Mouse (Mus musculus): ENCODE results near the gene Usp47. TPM values are rescaled to one million over a fixed set of nuclear protein-coding genes. Genes with fewer than 3 reads are reported as not detected.

The Usp47 gene
- polyA plus RNA-seq (2012; ENCODE audit: insufficient read depth, insufficient read length, missing spikeins) = 37.8 and 39.5 TPM in 2 replicates

- Histone ChIP-seq H3K4me1 (ENCODE audit: control insufficient read depth, insufficient read depth, insufficient read length, low read length) (peaks cover 9% of the 10 kb centered on the region), H3K27ac (replicated peaks; ENCODE audit: low read depth, low read length) (peak within 1 kb of the TSS; percentile 95), H3K4me3 (ENCODE audit: insufficient read depth, low read depth, low read length) (peak within 1 kb of the TSS; percentile 86)
Measured at GRCm38 (mm10) chr7:112023150-112023600, at the start of gene Usp47. Gene Usp47 (plus strand): TSS chr7:112023504.

DNA sequence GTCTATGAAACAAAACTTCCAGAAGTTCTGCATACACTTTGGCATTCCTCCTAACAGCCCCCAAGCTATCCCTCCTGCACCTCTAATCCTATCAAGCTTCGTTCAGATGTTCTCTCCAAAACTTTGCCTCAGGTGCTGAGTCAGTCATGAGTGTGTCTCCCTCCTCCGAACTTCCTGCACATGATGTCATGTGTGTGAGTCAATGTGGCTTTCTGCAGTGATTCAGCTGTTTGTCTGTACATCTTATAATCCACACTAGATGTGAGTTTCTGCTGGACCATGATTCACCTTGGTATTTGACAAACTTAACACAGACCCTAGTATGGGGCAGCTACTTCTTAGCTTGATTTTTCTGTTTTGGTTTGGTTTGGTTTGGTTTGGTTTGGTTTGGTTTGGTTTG is 46.9 kb upstream of the Usp47 start:
- Histone ChIP-seq H3K27ac (replicated peaks; ENCODE audit: low read depth, low read length) (no peak overlapping the region), H3K4me3 (ENCODE audit: insufficient read depth, low read depth, low read length) (no peak overlapping the region), H3K4me1 (ENCODE audit: control insufficient read depth, insufficient read depth, insufficient read length, low read length) (no peaks in the 10 kb centered on the region)

- Histone ChIP-seq H3K27ac (replicated peaks; ENCODE audit: low read depth, low read length) (no peak overlapping the region), H3K4me1 (ENCODE audit: control insufficient read depth, insufficient read depth, insufficient read length, low read length) (no peaks in the 10 kb centered on the region), H3K4me3 (ENCODE audit: insufficient read depth, low read depth, low read length) (no peak overlapping the region)
Measured at GRCm38 (mm10) chr7:111977871-111978270, 45.4 kb upstream of the Usp47 start.

DNA sequence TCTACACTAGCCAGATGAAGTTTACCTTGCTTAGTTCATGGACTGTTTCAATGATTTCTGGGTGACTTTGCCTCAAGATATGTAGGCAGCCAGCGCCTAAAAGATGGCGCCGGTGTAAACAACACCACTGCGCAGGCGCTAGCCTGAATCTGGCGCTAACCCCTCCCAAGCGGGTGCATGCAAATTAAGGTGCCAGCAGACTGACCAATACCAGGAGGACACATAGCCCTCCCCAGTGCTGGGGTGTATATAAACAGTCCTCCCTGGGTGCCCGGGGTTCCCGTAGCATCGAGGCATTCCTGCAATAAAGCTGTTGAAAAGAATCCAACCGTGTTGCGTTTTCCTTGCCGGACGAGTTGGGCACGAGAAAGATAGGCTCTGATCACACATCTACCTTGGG is 41.0 kb upstream of the Usp47 start:
- H3K27ac ChIP-seq (replicated peaks; ENCODE audit: low read depth, low read length) = no peak overlapping the region
- H3K4me3 ChIP-seq (ENCODE audit: insufficient read depth, low read depth, low read length) = no peak overlapping the region
- H3K4me1 ChIP-seq (ENCODE audit: control insufficient read depth, insufficient read depth, insufficient read length, low read length) = no peaks in the 10 kb centered on the region

DNA sequence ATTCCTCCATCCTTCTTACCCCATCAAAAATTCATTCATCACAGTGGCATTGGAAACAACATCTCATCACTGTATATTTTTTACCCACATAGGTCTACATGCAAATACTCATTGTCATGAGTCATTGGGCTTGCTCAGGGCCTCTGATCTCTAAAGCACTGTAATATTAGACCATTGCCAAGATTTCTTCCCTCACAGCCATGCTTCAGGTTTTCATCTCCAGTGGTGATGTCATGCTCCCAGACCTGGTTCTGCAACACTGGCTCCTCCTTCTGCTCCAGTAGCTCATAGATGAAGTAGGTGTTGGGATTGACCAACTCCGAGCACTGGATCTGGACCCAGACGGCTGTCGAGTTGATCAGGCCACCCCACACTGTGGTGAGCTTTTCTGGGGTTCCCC is 38.8 kb upstream of the Usp47 start:
- Histone ChIP-seq H3K4me3 (ENCODE audit: insufficient read depth, low read depth, low read length) (no peak overlapping the region), H3K4me1 (ENCODE audit: control insufficient read depth, insufficient read depth, insufficient read length, low read length) (no peaks in the 10 kb centered on the region), H3K27ac (replicated peaks; ENCODE audit: low read depth, low read length) (no peak overlapping the region)

DNA sequence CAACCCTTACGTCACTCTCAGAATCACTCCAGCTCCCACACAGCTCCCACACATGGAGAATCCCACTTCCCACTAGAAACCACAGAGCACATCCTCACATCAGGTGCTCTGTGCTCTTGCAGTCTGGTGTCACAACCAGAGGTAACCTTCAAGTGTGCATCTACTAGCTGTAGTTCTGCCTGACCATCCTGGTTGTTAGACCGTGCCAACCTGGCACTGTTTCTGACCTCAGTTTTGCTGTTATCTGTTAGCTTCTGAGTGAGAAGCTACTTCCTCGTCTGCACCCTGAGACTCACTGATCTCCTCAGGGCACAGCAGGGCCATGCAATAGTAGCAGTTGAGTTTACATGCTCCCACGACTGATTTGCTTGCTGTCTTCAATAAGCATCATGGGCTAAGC is 38.0 kb upstream of the Usp47 start:
- no peaks in the 10 kb centered on the region for H3K4me1 ChIP-seq (ENCODE audit: control insufficient read depth, insufficient read depth, insufficient read length, low read length)
- H3K4me3 ChIP-seq (ENCODE audit: insufficient read depth, low read depth, low read length) = no peak overlapping the region
- no peak overlapping the region for H3K27ac ChIP-seq (replicated peaks; ENCODE audit: low read depth, low read length)

DNA sequence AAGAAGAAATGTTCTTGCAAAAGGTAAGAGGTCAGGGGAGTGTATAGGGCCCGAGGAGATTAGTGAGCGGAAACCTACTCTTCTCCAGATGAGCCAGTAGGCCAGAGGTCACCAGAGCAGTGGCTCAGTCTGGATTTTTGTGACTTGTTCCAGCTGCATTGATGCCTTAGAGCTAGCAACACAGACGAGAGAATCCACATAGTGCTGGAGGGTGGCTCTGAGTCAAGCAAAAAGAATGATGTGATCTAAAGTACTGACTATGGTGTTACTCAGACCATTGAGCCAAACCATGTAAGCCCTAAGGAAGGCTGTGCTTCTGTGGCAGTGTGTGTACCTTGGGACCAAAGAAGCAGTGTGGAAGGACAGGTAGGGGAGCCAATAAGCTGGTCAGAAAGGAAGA is 36.4 kb upstream of the Usp47 start:
- no peaks in the 10 kb centered on the region for H3K4me1 ChIP-seq (ENCODE audit: control insufficient read depth, insufficient read depth, insufficient read length, low read length)
- H3K27ac ChIP-seq (replicated peaks; ENCODE audit: low read depth, low read length) = no peak overlapping the region
- no peak overlapping the region for H3K4me3 ChIP-seq (ENCODE audit: insufficient read depth, low read depth, low read length)

DNA sequence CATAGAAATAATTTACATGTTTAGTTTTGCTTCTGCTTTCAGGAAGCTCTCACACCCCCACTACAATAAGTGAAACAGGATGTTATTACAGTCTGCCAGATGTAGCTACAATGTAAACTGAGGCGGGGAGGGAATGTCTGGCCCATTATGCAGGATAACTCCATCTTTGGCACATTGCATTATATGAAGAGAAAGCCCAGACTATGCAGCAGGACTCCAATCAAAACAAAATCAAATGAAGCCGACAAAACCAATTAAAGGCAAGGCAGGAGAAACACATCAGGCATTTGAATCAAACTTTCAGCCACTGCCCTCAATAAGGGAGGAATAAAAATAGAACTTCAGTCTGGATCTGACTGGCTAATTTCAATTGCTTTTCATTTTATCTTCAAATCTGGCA is 25.9 kb upstream of the Usp47 start:
- H3K4me1 ChIP-seq (ENCODE audit: control insufficient read depth, insufficient read depth, insufficient read length, low read length) = no peaks in the 10 kb centered on the region
- no peak overlapping the region for H3K4me3 ChIP-seq (ENCODE audit: insufficient read depth, low read depth, low read length)
- no peak overlapping the region for H3K27ac ChIP-seq (replicated peaks; ENCODE audit: low read depth, low read length)

DNA sequence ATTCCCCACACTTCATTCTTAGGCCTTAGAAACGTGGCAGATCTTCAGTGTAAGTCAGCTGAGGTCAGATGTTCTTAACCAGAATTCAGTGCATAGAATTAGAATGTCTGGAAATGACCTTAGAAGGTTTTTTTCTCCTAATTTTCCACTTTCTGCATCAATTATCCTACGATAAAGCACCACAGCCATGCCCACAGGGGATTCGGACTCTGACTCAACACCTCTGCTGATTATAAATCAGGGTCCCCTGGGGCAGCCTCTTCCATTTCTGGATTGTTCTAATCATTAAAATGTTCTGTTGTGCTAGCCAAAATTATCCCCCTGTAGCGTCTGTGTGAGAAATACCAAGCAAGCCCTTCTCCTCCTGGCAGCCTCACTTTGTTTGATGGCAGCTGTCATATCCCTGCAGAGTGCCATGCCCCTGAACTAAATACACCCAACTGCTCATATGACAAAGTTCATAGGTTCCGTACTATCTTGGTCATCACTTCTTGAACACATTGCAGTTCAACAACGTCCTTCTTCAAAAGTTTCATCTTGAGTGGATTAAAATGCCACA is 24.8 kb upstream of the Usp47 start:
- Histone ChIP-seq H3K4me3 (ENCODE audit: insufficient read depth, low read depth, low read length) (no peak overlapping the region), H3K27ac (replicated peaks; ENCODE audit: low read depth, low read length) (no peak overlapping the region), H3K4me1 (ENCODE audit: control insufficient read depth, insufficient read depth, insufficient read length, low read length) (no peaks in the 10 kb centered on the region)

GRCm38 (mm10) chr7:111999376-111999775 is 23.9 kb upstream of the Usp47 start:
- Histone ChIP-seq H3K27ac (replicated peaks; ENCODE audit: low read depth, low read length) (no peak overlapping the region), H3K4me1 (ENCODE audit: control insufficient read depth, insufficient read depth, insufficient read length, low read length) (no peaks in the 10 kb centered on the region), H3K4me3 (ENCODE audit: insufficient read depth, low read depth, low read length) (no peak overlapping the region)

DNA sequence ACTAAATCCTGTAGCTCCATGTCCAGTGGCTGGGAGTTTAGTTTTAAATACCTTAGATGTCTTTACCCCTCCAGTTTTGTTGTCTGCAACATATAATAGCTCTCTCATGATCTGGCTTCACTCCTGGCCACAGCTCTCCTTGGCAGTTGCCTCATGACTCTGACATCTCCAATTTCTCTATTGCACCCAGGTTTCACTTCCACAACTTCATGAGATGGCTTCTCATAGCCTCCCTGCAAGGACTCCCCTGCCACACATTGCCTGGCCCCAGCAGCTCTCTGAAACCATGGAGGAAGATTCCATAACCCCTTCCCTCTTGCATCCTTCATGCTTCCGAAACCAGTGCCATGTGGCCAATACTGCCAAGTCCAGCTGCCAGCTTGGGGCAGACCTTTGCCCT is 23.1 kb upstream of the Usp47 start:
- Histone ChIP-seq H3K27ac (replicated peaks; ENCODE audit: low read depth, low read length) (no peak overlapping the region), H3K4me1 (ENCODE audit: control insufficient read depth, insufficient read depth, insufficient read length, low read length) (no peaks in the 10 kb centered on the region), H3K4me3 (ENCODE audit: insufficient read depth, low read depth, low read length) (no peak overlapping the region)

- Histone ChIP-seq H3K4me1 (ENCODE audit: control insufficient read depth, insufficient read depth, insufficient read length, low read length) (no peaks in the 10 kb centered on the region), H3K27ac (replicated peaks; ENCODE audit: low read depth, low read length) (no peak overlapping the region), H3K4me3 (ENCODE audit: insufficient read depth, low read depth, low read length) (no peak overlapping the region)
Measured at GRCm38 (mm10) chr7:112010511-112010910, 12.8 kb upstream of the Usp47 start.

GRCm38 (mm10) chr7:112010976-112011375 is 12.3 kb upstream of the Usp47 start:
- no peak overlapping the region for H3K27ac ChIP-seq (replicated peaks; ENCODE audit: low read depth, low read length)
- no peak overlapping the region for H3K4me3 ChIP-seq (ENCODE audit: insufficient read depth, low read depth, low read length)
- no peaks in the 10 kb centered on the region for H3K4me1 ChIP-seq (ENCODE audit: control insufficient read depth, insufficient read depth, insufficient read length, low read length)

- H3K27ac ChIP-seq (replicated peaks; ENCODE audit: low read depth, low read length) = no peak overlapping the region
Measured at GRCm38 (mm10) chr7:112012102-112012501, 11.2 kb upstream of the Usp47 start.

GRCm38 (mm10) chr7:112012621-112013177 is 10.6 kb upstream of the Usp47 start:
- Histone ChIP-seq H3K4me1 (ENCODE audit: control insufficient read depth, insufficient read depth, insufficient read length, low read length) (no peaks in the 10 kb centered on the region), H3K4me3 (ENCODE audit: insufficient read depth, low read depth, low read length) (no peak overlapping the region), H3K27ac (replicated peaks; ENCODE audit: low read depth, low read length) (no peak overlapping the region)

More at GRCm38 (mm10) chr7:112012102-112012501, 11.2 kb upstream of the Usp47 start:
- no peaks in the 10 kb centered on the region for H3K4me1 ChIP-seq (ENCODE audit: control insufficient read depth, insufficient read depth, insufficient read length, low read length)
- no peak overlapping the region for H3K4me3 ChIP-seq (ENCODE audit: insufficient read depth, low read depth, low read length)

DNA sequence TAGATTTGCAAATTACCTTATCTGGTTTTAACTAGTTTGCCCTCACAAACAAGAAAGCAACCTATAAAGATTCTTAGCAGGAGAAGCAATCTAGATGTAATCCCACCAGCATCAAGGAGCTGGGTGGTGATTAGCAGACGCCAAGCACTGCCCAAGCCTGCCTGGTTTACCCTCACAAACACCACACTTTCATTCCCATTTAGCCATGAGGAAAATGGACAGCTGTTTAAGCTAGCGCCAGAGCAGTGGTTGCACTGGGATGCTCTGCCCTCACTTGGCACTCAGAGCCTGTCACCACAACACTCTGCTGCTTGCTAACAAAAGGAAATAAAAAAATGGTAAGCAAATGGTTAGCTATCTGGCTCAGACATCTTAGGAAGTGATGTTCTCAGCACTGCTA is 9.2 kb upstream of the Usp47 start:
- no peaks in the 10 kb centered on the region for H3K4me1 ChIP-seq (ENCODE audit: control insufficient read depth, insufficient read depth, insufficient read length, low read length)
- no peak overlapping the region for H3K4me3 ChIP-seq (ENCODE audit: insufficient read depth, low read depth, low read length)
- H3K27ac ChIP-seq (replicated peaks; ENCODE audit: low read depth, low read length) = no peak overlapping the region
